ENCODE assay signal across 8 mouse cellular contexts in genomic region chr4:134087412-134087811, GRCm38 (mm10). TPM values are rescaled to one million over a fixed set of nuclear protein-coding genes. Genes with fewer than 3 reads are reported as not detected.
A peak's percentile ranks its signal among the peaks of the same experiment; 100 is the strongest.
DNase-seq lines count a peak whose midpoint lies in the region; ATAC-seq and TF ChIP-seq lines count a peak whose summit lies in the region.

No protein-coding gene starts in this region.

- no peak overlapping the region for H3K27ac ChIP-seq in left cerebral cortex, adult 2 months

- ATAC-seq in erythroblast, adult 5-6 weeks (replicated peaks; ENCODE audit: low FRiP score, poor library complexity, severe bottlenecking), result peak; percentile 81

- no peak for DNase-seq in left cerebral cortex, adult 2 months (ENCODE audit: extremely low spot score in 1 of 2, low spot score in 2 of 2)
- no peak for DNase-seq in left cerebral cortex, adult 9 months (ENCODE audit: low spot score in 2 of 2)
- peak; percentile 63 for DNase-seq in adrenal gland, postnatal 14 days
- DNase-seq in kidney, adult 9 months, result peak; percentile 63
- DNase-seq in lung, postnatal 36 days, result peak; percentile 59
- peak; percentile 61 to 67 for DNase-seq in spleen, postnatal 36 days (ENCODE audit: low spot score in 2 of 2)
- DNase-seq in frontal cortex, postnatal 10 days (ENCODE audit: low spot score in 2 of 2), result no peak

- H3K4me3 ChIP-seq in left cerebral cortex, adult 2 months, result no peak overlapping the region

- intact Hi-C loops in left cerebral cortex, adult 2 months (cut with DNase I), result loop anchor here (1.0 kb wide), 1 partner anchor 51 kb away; no protein-coding TSS in a partner anchor

- TF ChIP-seq CTCF in left cerebral cortex, adult 2 months (IDR thresholded peaks at IDR 0.05), result peak; percentile 69

RNA-seq across cellular contexts. Expression of gene Cd52, which starts 7.5 kb away (rescaled TPM):
- 1 to 10 TPM; 2.6 to 3.3 TPM for total RNA-seq in left cerebral cortex, adult 2 months (2021)
- total RNA-seq in adrenal gland, postnatal 14 days (2021), result 9.3 and 78.8 TPM in 2 replicates
- 324 and 347 TPM in 2 replicates for total RNA-seq in erythroblast, adult 5-6 weeks (2015; ENCODE audit: low replicate concordance)
- total RNA-seq in erythroblast, adult 5-6 weeks (2017; ENCODE audit: low replicate concordance), result 146 and 324 TPM in 2 replicates

RNA-seq across cellular contexts. Expression of gene Ubxn11, which starts 15.0 kb away (rescaled TPM):
- 10 to 100 TPM; 39.7 to 47.1 TPM for total RNA-seq in left cerebral cortex, adult 2 months (2021)
- 6.2 and 8.4 TPM in 2 replicates for total RNA-seq in adrenal gland, postnatal 14 days (2021)
- total RNA-seq in erythroblast, adult 5-6 weeks (2015; ENCODE audit: low replicate concordance), result 0.84 TPM in 1 of 2 replicates, not detected in the other
- 2.4 TPM in 1 of 2 replicates, not detected in the other for total RNA-seq in erythroblast, adult 5-6 weeks (2017; ENCODE audit: low replicate concordance)

RNA-seq across cellular contexts. Expression of gene Crybg2, which starts 26.8 kb away (rescaled TPM):
- total RNA-seq in left cerebral cortex, adult 2 months (2021), result 1 to 10 TPM; 2.3 to 2.4 TPM
- total RNA-seq in adrenal gland, postnatal 14 days (2021), result not detected in 2 replicates
- total RNA-seq in erythroblast, adult 5-6 weeks (2015; ENCODE audit: low replicate concordance), result not detected in 2 replicates
- total RNA-seq in erythroblast, adult 5-6 weeks (2017; ENCODE audit: low replicate concordance), result not detected in 2 replicates

RNA-seq across cellular contexts. Expression of gene Zfp683, which starts 33.8 kb away (rescaled TPM):
- total RNA-seq in left cerebral cortex, adult 2 months (2021), result not detected
- total RNA-seq in adrenal gland, postnatal 14 days (2021), result 0.26 TPM in 1 of 2 replicates, not detected in the other
- not detected in 2 replicates for total RNA-seq in erythroblast, adult 5-6 weeks (2015; ENCODE audit: low replicate concordance)
- not detected in 2 replicates for total RNA-seq in erythroblast, adult 5-6 weeks (2017; ENCODE audit: low replicate concordance)

RNA-seq across cellular contexts. Expression of gene Sh3bgrl3, which starts 41.2 kb away (rescaled TPM):
- total RNA-seq in left cerebral cortex, adult 2 months (2021), result 100 to 1,000 TPM; 185 to 191 TPM
- 79.0 and 117 TPM in 2 replicates for total RNA-seq in adrenal gland, postnatal 14 days (2021)
- 231 and 242 TPM in 2 replicates for total RNA-seq in erythroblast, adult 5-6 weeks (2015; ENCODE audit: low replicate concordance)
- 56.2 and 119 TPM in 2 replicates for total RNA-seq in erythroblast, adult 5-6 weeks (2017; ENCODE audit: low replicate concordance)

Comparison
In these comparisons a context has a peak if more than half of its experiments do, and no peak if none do; other contexts are left out.
1. DNase-seq: peak in adrenal gland, postnatal 14 days (single experiment), kidney, adult 9 months (single experiment), lung, postnatal 36 days (single experiment) and spleen, postnatal 36 days (2 of 2); none in left cerebral cortex, adult 2 months (0 of 2), left cerebral cortex, adult 9 months (0 of 2) and frontal cortex, postnatal 10 days (0 of 2).